Mouse (Mus musculus) megakaryocyte-erythroid progenitor cell, adult 5-6 weeks (primary cell): ENCODE results near the gene Olfml3. TPM values are rescaled to one million over a fixed set of nuclear protein-coding genes. Genes with fewer than 3 reads are reported as not detected.
A peak's percentile ranks its signal among the peaks of the same experiment; 100 is the strongest.

ENCODE experiments used
- ATAC-seq: replicated peaks from 2 replicates; pipeline ENCODE4 v1.8.0; 2016; ENCODE audit warnings: mild to moderate bottlenecking, inconsistent platforms; ENCODE audit not compliant: severe bottlenecking, poor library complexity, low FRiP score, low TSS enrichment
- total RNA-seq, 2 experiments: library from RNA; stranded (forward) in 1 of 2; stranded (reverse) in 1 of 2; fragments of 200-1000, 215-1000 nt in 1 of 2; fragments of >200 nt in 1 of 2; fragmentation: Nextera tagmentation in 1 of 2; gene quantifications; 2 replicates each; pipeline ENCODE4 v1.2.3; 2014 to 2017

The Olfml3 gene
- total RNA-seq, 2 experiments from 2014 or later = 0.56 TPM; not detected in 1

DNA sequence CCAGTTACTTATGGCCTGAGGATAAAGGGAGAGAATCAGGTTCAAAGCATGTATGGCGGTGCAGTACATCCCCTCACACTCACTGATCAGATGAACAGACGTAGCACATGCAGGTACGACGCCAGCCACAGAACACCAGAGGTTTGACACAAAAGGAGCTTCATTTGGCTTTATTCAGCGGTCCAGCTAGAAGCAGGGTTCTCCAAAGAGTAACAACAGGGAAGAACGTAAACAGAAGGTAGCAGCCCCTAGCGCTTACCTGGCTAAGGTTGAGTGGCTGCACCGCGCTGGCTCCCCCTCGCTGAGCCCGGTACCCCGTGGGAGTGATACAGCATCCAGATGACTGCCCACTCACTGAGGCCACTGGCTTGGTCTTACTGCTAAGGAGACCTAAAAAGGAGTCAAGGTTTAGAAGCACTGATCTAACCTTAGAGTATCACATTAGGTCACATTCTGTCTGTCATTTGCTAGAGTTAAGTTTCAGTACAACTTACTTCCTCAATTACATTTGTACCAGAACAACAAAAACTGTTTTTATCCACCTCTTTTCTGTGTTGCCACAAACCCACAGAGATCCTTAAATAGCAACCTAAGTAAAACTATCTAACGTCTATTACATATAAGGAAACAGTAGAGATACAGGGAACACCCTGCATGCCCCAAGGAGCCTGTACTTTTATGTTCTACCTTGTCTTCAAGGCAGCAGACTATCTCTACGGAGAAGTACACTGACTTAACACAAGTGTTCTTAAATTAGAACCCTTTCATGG, 7.4 kb upstream of the Olfml3 start:
- no peak for ATAC-seq

DNA sequence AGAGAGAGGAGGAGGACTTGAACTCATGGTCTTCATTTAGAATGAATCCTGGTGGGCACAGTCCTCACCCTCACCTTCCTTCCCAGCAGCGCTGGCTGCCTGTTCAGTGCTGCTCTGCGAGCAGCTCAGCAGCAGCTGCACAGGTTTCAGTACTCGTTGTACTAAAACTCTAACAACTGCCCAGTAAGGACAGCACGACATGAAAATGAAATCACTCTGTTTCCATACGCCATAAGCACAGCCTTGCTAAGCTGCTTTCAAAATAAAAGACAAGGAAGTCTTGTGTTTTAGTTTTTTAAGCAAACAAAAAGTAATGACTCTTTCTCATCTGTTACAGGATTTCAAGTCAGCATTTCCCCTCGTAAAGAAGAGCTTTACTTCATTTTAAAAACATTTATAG, 5.4 kb upstream of the Olfml3 start:
- ATAC-seq = no peak

DNA sequence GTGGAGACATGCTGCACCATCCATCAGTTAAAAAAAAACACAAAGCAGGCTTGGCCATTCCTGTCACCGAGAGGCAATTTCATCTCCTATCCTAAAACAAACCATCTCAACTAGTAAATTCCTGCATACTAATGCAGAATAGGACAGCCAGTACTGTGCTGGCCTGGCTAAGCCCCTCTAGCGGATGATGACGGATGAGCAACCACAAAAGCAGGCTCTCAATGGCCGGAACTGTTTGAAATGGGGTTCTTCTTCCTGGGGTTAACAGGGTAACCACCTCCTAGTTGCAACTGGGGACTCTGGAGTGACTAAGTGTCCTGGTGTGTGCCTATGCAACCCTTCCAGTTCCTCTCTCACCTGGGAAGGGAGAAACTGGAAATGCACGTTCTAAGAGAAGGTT, 2.5 kb upstream of the Olfml3 start:
- no peak for ATAC-seq

DNA sequence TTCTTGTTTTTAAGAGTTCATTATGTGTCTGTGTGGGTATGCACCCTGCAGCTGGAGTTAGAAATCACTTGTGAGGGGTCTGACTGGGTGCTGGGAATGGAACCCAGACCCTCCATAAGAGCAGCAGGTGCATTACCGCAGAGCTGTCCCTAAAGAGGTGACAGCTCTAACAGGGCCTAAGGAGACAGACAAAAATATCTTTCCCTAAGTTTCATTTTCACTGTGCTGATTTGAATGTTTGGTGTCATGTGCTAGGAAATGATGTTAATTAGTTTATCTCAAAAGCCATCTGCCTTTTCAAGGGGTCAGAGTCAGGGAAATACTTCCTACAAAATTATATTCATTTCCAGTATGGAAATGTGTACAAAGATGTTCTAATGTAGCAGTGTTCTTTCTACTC, 1.5 kb upstream of the Olfml3 start, which contains the start of gene Gm10964:
TSS of gene Gm10964 (plus strand) at position 38 of the 400 bp plus-strand sequence.
- no peak for ATAC-seq

DNA sequence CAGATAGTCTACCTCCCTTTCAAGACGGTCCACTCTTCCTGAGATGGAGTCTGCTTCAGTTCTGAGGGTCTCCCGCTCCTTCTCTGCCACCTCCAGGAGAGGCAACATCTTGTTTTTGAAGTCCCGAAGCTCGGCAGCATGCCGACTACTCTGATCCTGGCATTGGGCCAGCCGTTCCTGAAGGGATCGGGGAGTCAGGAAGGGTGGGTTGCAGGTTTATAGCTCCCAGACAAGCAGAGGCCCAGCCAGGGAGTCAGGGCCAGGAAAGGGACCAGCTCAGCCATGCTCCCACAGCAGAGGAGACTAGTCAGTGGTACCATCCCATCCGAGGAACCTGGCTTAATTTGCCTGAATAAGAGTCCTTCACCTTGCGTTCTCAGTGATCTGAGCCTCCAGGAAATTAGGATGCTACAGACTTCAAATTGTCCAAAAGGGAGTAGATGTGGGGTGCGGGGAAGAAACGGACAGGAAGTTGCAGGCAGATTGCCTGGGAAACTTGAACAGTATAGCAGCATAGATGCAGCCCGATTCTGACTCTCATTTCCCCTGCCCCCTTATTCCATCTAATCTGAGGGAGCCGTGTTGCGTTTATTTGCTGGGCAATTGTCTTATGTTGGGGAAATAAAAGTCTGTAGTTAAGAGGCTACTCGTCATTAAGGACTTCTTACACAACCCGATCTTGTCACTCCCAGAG, 593 bp downstream of the Olfml3 start:
- no peak for ATAC-seq

DNA sequence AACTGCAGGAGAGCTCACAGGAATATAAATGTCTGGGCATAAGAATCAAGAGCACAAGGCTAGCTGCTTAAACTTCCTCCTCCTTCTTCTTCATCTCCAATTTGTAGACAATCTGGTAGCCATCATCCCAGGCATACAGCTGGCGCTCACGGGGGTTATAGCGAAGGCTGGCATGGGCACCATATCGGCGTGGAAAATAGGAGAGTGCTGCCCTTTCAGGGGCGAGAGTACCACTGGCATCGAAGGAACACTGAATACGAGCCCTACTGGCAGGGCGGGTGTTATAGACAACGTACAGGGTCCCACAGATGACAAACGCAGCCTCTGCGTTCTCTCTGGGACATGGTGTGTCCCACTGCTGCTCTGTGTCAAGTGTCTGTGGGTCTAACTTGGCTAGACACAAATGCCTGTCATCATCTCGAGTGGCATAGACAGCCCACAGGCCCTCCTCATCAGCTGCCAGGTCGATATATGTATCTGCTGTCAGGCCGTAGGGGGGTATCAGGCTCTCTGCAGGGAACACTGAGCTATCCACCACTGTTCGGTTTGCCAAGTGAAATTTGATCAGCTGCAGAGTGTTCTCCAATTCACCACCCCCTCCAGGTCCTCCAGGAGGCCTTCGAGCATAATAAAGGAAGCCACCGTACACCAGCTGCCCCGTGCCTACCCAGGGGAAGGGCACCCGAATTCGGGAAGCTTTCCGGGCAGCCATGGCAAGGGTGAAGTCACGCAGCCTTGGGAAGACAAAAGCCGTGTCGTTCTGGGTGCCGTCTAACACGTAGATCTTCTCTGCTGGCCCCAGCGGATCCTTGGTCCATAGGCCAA, 1.8 kb downstream of the Olfml3 start:
- ATAC-seq = no peak

DNA sequence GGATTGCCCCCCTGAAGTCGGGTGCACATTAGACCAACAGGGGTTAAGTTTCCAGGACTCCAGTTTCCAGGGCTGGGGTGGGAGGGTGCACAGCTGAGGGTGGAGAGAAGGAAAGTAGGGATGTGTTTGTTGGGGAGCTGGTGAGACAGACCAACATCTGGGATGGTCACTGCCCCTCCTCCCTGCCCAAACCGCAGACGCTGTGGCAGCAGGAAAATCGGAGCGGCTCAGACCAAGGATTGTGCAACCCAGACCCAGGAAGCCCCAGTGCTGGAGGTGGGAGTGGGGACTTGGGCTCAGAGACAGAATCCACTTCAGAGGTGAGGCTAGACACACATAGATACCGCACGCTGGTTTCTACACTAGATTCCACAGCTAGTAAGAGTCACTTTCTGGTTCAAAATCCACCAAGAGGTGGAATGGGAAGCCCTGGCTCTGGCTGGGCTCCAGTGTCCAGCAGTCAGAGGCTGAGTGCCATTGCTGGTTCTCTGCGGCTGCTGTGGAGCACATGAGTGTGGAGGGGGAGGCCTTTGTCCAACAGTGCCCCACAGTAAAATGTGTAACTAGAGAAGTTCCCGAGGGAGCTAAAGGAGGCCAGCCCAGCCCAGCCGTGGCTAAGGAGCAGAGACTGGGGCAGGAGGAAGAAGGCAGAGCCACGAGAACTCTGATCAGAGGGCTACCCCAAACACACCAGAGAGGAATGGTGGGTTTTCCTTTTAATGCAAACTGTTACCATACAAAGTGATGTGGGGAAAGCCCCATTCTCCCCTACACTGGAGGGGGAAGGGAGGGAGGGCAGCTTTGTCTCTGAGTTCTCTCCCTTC, 2.9 kb downstream of the Olfml3 start:
- no peak for ATAC-seq

DNA sequence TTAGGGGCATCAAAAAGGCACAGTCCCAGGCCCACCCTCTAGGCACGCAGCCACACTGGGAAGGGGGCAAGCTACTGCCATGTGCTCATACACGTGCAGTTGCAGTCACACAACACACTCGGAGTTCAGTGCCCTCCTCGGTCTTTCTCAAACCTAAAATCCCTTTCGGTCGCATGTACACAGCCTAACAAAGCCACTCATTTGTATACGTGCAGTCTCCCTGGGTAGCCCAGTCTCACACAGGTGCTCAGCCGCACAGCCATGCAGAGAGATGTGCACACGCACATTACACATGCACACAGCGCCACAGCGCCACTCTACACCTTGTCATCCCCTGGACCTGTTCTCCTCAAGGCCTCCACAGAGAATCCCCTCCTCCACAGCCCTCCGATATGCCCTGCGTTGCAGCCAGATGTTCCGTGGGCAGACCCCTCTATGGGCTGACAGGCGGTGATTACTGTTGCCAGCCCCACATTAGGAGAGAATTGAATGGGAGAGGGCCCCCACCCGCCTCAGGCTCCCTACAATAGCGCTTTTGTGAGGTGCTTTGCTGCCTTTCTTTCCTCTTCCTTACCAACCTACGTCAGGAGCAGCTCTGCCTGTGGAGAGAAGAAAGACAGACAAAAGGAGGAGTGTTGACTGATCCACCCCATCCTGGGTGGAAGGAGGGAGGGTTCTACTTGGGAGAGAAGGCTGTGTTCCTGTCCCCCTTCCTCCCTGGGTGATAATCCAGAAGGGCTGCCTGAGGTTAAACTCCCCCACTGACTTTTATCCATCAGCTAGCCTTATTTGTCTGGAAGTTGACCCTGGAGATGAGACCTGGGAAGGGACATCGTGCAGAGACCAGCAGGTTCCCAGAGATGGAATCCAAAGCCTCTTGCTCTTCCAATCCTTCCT, 3.8 kb downstream of the Olfml3 start:
- ATAC-seq = no peak

DNA sequence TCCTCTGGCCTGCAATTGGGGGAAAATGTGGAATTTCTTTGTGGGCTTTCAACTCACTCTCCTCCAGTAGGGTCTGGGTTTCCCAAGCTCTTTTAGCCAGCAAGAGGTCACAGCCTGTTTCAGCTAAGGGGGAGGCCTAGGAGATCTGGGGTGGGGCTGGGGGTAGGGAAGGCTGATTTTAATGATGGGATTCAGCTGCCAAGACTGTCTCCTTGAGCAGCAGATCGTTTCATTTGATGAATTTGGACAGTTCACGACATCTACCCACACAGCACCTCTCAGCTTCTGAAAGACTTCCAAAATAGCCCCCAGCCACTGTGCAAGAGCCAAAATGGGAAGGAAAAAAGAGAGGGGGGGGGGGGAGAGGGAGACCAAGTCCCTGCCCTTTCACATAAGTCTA, 4.6 kb downstream of the Olfml3 start:
- ATAC-seq = no peak

DNA sequence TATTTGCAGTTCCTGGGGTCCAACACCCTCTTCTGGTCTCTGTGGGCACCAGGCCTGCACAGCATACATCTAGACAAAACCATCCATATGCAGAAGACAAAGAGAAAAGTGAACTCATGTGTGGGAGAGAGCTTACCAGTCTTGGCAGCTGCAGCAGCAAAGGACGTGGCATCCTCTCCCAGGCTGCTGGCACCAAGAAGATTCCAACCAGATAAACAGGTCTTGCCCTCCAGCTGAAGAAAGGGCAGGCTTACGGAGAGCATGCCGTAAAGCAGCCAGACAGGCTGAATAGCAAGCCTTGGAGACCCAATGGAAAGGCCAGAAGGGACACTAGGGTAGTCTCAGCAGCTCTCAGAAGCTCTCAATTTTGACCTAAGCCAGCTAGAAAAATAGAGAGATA, 5.7 kb downstream of the Olfml3 start:
- ATAC-seq = no peak

DNA sequence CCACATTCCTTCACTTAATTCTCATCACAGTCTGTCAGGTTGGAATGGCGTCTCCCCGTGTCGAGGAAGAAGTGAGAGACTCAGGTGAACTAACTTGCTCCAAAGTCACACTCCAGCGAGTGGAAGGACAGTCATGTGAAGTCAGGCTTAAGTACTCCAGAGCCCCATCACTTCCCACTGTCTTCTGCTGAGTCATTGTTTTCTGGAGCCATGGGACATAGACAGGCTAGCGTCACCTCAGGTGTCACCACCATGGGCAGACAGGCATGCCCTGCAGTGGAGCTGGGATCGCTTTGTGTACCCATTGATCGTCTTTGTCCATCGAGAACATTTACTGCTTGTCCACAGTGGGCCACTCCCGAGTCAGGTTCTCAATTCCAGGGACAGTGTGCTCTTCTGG, 8.0 kb downstream of the Olfml3 start:
- no peak for ATAC-seq

DNA sequence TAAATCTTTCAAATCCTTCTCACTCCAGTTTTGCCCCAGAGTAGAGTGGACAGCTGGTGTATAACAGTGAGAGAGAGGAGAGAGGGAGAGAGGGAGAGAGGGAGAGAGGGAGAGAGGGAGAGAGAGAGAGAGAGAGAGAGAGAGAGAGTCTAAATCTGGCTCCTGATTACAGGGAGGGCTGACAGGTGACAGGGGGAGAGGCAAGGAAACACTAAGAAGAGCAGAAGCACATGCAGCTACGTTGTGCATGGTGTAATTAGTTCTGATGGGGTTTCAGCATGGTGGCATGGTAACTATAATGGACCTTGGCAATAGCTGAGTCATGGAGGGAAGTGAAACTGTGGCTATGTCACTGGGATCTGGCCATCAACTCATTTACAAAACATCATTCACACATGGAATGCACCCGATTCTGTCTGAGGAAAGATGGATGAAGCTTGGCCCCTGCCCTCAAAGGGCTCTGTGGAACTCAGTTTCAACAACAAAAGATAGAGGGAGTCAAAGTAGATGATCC, 9.9 kb downstream of the Olfml3 start:
- no peak for ATAC-seq

DNA sequence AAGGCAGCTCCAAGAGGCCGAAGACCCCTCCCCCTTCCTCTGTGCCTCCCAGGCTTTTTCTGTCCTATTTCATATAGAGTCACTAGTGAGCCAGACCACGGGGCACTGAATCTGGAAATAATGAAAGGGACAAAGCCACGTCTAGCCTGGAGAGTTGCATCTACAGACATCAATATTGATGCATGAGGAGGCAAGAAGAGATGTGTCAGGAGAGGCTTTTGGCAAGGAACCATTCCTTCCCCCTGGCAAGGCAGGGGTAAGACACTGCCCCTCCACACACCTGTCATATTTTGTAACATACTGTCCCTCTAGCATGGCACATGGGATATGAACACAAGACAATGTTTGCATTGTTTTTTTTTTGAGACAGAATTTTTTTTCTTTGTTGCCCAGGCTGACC, 11.2 kb downstream of the Olfml3 start:
- no peak for ATAC-seq

DNA sequence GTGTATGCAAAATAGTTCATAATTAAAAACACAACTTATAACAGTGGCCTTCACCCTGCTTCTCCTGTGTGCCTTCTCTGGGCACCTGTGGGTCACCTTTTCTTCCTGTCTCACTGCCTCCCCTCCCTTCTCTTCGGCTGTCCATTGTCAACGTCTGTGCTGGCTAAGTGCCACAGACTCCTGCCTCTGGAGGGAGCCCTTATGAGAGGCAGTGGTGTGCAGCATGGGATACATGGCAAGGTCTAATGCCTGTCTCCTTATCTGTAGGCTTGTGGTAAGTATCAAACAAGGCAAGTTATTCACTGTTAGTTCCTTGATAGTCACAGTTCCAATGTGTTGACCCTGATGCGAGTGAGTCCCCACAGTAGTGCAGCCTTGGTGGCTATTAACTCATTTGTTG, 13.7 kb downstream of the Olfml3 start:
- peak; percentile 98 for ATAC-seq

DNA sequence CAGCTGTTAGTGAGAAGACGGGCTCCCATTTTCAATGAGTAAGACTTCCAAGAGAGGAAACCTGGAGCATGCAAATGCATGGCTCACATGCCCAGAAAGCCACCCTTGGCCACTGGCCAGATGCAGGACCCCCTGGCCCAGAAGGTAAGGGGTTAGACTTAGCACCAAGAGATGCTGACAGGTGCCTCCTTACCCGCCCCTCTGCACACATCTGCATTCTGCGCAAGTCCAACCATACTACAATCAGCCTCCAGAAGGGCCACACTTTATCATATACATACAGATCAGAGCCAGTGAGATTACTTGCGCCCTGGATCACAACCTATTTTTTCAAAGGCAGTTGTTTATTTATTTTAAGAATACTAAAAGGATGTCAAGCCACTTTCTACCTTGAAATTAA, 19.1 kb downstream of the Olfml3 start:
- ATAC-seq = peak; percentile 70

DNA sequence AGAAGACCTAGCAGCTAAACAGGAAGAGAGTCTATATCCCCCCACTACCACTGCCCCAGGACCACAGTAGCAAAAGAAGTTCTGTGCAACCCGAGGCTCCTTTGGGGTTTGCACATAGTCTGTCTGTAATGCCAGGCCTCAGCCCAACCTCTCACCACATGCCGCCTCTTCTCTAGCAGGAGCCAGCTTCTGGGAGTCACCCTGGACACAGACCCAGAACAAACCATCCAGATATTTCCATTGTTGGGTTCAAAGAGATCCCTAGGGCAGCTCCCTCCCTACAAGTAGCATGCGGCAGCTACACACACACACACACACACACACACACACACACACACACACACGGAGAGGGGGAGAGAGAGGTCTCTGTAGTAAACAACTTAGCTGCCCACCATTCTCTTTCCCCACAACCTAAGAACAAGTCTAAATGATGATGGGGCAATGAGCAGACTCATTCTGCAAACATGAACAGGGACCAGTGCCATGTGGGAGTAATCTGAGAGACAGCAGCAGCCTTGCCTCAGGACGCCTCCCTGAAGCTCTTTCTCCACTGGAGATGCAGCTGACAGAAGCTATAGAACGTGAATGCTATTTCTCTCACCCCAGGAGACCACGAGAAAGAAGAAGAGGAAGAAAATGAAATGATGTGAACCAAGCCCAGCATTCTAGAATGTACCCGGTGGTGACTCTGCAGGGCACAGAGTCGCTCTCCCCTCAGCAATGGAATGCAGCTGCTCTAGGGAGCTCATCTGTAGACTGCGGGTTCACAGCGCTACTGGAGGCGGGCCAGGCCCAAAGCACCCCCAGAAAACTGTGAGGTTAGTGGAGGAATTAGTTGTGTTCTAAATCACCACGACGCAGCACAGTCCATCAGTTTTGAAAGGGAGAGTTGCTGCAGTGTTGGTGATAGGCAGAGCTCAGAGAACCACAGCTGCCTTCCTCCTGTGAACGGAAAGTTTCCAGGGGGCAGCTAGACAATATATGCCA, 20.7 kb downstream of the Olfml3 start:
- no peak for ATAC-seq
